9 mouse cellular contexts compared by ENCODE assay signal in the genomic region with DNA sequence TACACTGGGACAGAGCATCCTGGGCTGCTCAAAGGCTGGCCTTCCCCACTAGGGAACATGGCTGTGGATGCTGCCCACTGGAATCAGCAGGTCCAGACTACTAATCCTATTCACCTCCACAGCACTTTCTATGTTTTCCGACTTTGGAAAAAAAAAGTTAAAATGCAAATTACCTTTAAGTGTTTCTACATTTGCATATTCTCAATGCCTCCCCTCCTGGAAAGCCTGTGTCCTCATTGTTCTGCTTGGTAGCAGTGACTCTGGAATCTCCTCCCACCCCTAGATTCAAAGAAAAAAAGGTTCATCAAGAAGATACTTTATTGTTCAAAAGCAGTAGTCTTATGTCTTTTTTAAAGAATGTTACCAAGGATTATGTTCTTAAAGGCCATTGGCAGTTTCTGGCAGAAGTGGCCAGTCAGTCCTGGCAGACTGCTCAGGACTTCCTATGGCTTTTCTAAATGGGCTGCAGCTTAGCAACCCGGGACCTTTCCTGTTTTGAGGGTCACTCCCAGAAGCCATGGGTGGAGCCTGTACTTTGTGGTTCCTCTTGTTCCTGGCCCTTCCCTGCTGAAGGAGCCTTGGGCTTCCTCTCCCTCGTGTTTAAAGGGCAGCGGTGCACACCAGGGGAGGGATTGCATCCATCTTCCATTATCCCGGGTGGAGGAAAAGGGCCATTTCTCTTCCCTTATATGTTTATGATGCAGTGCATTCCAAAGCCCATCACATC. TPM values are rescaled to one million over a fixed set of nuclear protein-coding genes. Genes with fewer than 3 reads are reported as not detected.
DNase-seq lines count a peak whose midpoint lies in the region; ATAC-seq and TF ChIP-seq lines count a peak whose summit lies in the region.
"Had no signal": no experiment of that assay in that cellular context is flagged by ENCODE, and none has a peak within 500 bp of the region (broad histone marks: within the 10 kb centered on the region; RNA-seq: fewer than 3 reads in every experiment).

No protein-coding gene starts in this region.

- 36% methylated on average over 5 of the region's 5 CpGs for WGBS in heart, adult 2 months
- WGBS in heart, embryonic 10.5 days: 41% methylated on average over 5 of the region's 5 CpGs
- 15% methylated on average over 5 of the region's 5 CpGs for WGBS in embryonic facial prominence, embryonic 10.5 days
- 9% methylated on average over 5 of the region's 5 CpGs for WGBS in midbrain, embryonic 14.5 days

- peak overlapping the region; percentile 81 for H3K27ac ChIP-seq in heart, adult 2 months
- no peak overlapping the region for H3K27ac ChIP-seq in heart, embryonic 10.5 days
- no peak overlapping the region for H3K27ac ChIP-seq in embryonic facial prominence, embryonic 10.5 days (replicated peaks)
- no peak overlapping the region for H3K27ac ChIP-seq in midbrain, embryonic 14.5 days (replicated peaks; ENCODE audit: low read depth, low read length)

- H3K9me3 ChIP-seq in heart, embryonic 10.5 days: no peaks in the 10 kb centered on the region
- no peaks in the 10 kb centered on the region for H3K9me3 ChIP-seq in embryonic facial prominence, embryonic 10.5 days
- no peaks in the 10 kb centered on the region for H3K9me3 ChIP-seq in midbrain, embryonic 14.5 days (ENCODE audit: control insufficient read depth, low read length)

- peak; percentile 62 for TF ChIP-seq POLR2A in heart, adult 2 months (IDR thresholded peaks at IDR 0.05; ENCODE audit: insufficient read depth, low read depth, low read length)

- no peak overlapping the region for H3K4me3 ChIP-seq in heart, adult 2 months
- no peak overlapping the region for H3K4me3 ChIP-seq in heart, embryonic 10.5 days
- no peak overlapping the region for H3K4me3 ChIP-seq in embryonic facial prominence, embryonic 10.5 days
- H3K4me3 ChIP-seq in midbrain, embryonic 14.5 days (replicated peaks; ENCODE audit: low read depth, low read length): no peak overlapping the region

- H3K4me2 ChIP-seq in midbrain, embryonic 14.5 days (ENCODE audit: low read length): no peak overlapping the region

- no peaks in the 10 kb centered on the region for H3K27me3 ChIP-seq in heart, adult 2 months (ENCODE audit: control insufficient read depth, insufficient read depth, low read length)
- no peaks in the 10 kb centered on the region for H3K27me3 ChIP-seq in heart, embryonic 10.5 days (ENCODE audit: insufficient read depth, poor library complexity, severe bottlenecking)
- H3K27me3 ChIP-seq in embryonic facial prominence, embryonic 10.5 days (replicated peaks; ENCODE audit: low read depth, poor library complexity, severe bottlenecking): peaks cover 37% of the 10 kb centered on the region
- H3K27me3 ChIP-seq in midbrain, embryonic 14.5 days (ENCODE audit: control insufficient read depth, insufficient read depth, low read length): no peaks in the 10 kb centered on the region

- TF ChIP-seq EP300 in heart, adult 2 months (IDR thresholded peaks at IDR 0.05; ENCODE audit: insufficient read depth, low read depth, low read length): peak; percentile 55; the same call in 1 of the 2 replicates

- ATAC-seq in midbrain, embryonic 14.5 days (ENCODE audit: low FRiP score, low TSS enrichment): no peak
- no peak for ATAC-seq in frontal cortex, adult (ENCODE audit: low TSS enrichment)

- H3K9ac ChIP-seq in heart, adult 2 months (ENCODE audit: low read depth, low read length): no peak overlapping the region
- H3K9ac ChIP-seq in midbrain, embryonic 14.5 days (replicated peaks; ENCODE audit: low read length): no peak overlapping the region

- H3K36me3 ChIP-seq in heart, adult 2 months (ENCODE audit: control insufficient read depth, insufficient read depth, low read length): no peaks in the 10 kb centered on the region
- H3K36me3 ChIP-seq in heart, embryonic 10.5 days: 0 out of 2 replicates have a peak, but pooled peaks cover 2% of the 10 kb centered on the region
- peaks cover 7% of the 10 kb centered on the region; the same call in 1 of the 2 replicates for H3K36me3 ChIP-seq in embryonic facial prominence, embryonic 10.5 days (replicated peaks)
- peaks cover 4% of the 10 kb centered on the region; the same call in 1 of the 2 replicates for H3K36me3 ChIP-seq in midbrain, embryonic 14.5 days (ENCODE audit: control insufficient read depth, insufficient read depth, low read length)

- H3K79me2 ChIP-seq in heart, adult 2 months (replicated peaks; ENCODE audit: control insufficient read depth, insufficient read depth, low read length): no peaks in the 10 kb centered on the region

- intact Hi-C loops in heart, adult 2 months (cut with DNase I): no loop called here
- intact Hi-C loops in left cerebral cortex, postnatal 14 days (cut with DNase I): no loop called here

- peak; percentile 67 to 78 for DNase-seq in heart, adult 2 months
- DNase-seq in heart, embryonic 10.5 days (ENCODE audit: low spot score): no peak
- peak; percentile 37 for DNase-seq in embryonic facial prominence, embryonic 10.5 days (ENCODE audit: low spot score)
- peak; percentile 43 to 44 for DNase-seq in kidney, adult 8-10 months
- peak; percentile 53 for DNase-seq in midbrain, embryonic 14.5 days
- no peak for DNase-seq in left cerebral cortex, postnatal 14 days (ENCODE audit: low spot score in 2 of 2)
- no peak for DNase-seq in spleen, adult 18-20 months

- peaks cover 8% of the 10 kb centered on the region for H3K4me1 ChIP-seq in heart, adult 2 months (ENCODE audit: control insufficient read depth, insufficient read depth, low read length)
- H3K4me1 ChIP-seq in heart, embryonic 10.5 days: peaks cover 16% of the 10 kb centered on the region; the same call in 1 of the 2 replicates
- H3K4me1 ChIP-seq in embryonic facial prominence, embryonic 10.5 days: peaks cover 69% of the 10 kb centered on the region
- H3K4me1 ChIP-seq in midbrain, embryonic 14.5 days (ENCODE audit: control insufficient read depth, insufficient read depth, low read length): peaks cover 26% of the 10 kb centered on the region

- peak; percentile 5; the same call in 1 of the 2 replicates for TF ChIP-seq CTCF in heart, adult 2 months (IDR thresholded peaks at IDR 0.05)

RNA-seq across cellular contexts. Expression of gene Gbx2, which starts 54.5 kb away (rescaled TPM):
- total RNA-seq in heart, adult 2 months (2021): under 1 TPM; 0.18 to 0.21 TPM
- 0.12 and 0.14 TPM in 2 replicates for polyA plus RNA-seq in heart, adult 2 months (2012; rRNA removed)
- polyA plus RNA-seq in heart, embryonic 10.5 days (2016; fragmentation: Nextera tagmentation; extraction: Ambion mirVana): 0.94 and 1.9 TPM in 2 replicates
- 8.7 and 11.1 TPM in 2 replicates for polyA plus RNA-seq in embryonic facial prominence, embryonic 10.5 days (2016; fragmentation: Nextera tagmentation; extraction: Ambion mirVana)
- polyA plus RNA-seq in midbrain, embryonic 14.5 days (2014; fragmentation: Nextera tagmentation; extraction: Ambion mirVana): 11.6 and 12.1 TPM in 2 replicates
- total RNA-seq in left cerebral cortex, postnatal 14 days (2021): under 1 TPM in 1 of 2 experiments, not detected in 1; 0.74 TPM
- total RNA-seq: MEL had no signal

Comparison
In these comparisons a context has a peak if more than half of its experiments do, and no peak if none do; other contexts are left out.
1. DNase-seq: peak in heart, adult 2 months (2 of 2), embryonic facial prominence, embryonic 10.5 days (single experiment), kidney, adult 8-10 months (2 of 2) and midbrain, embryonic 14.5 days (single experiment); none in heart, embryonic 10.5 days (single experiment), left cerebral cortex, postnatal 14 days (0 of 2) and spleen, adult 18-20 months (0 of 2).